Mouse (Mus musculus) embryo, embryonic 11.5 days (tissue): Measurements from ENCODE around the gene Ptk6.

Source experiments
- DNase-seq: peaks from one replicate; pipeline ENCODE4 v3.0.0-alpha.2; 2012; ENCODE audit warnings: low read depth, low spot score

Gene Ptk6

GRCm38 (mm10) chr2:181166469-181166868 lies 36.1 kb downstream of the Ptk6 start:
- no peak for DNase-seq

GRCm38 (mm10) chr2:181160821-181161220 lies 41.8 kb downstream of the Ptk6 start:
- no peak for DNase-seq

GRCm38 (mm10) chr2:181159771-181160170 lies 42.8 kb downstream of the Ptk6 start:
- no peak for DNase-seq

GRCm38 (mm10) chr2:181159091-181159514 lies 43.5 kb downstream of the Ptk6 start:
- DNase-seq: no peak

GRCm38 (mm10) chr2:181158471-181158870 lies 44.1 kb downstream of the Ptk6 start:
- no peak for DNase-seq

GRCm38 (mm10) chr2:181157716-181158302 lies 44.8 kb downstream of the Ptk6 start:
- no peak for DNase-seq

- DNase-seq: no peak
Observed at GRCm38 (mm10) chr2:181157180-181157579, 45.4 kb downstream of the Ptk6 start.

- no peak for DNase-seq
Observed at GRCm38 (mm10) chr2:181156248-181157121, 46.1 kb downstream of the Ptk6 start, which contains the start of gene Eef1a2. TSS of gene Eef1a2 (minus strand) at chr2:181157014.

GRCm38 (mm10) chr2:181155801-181156200 lies 46.8 kb downstream of the Ptk6 start:
- no peak for DNase-seq

- no peak for DNase-seq
Observed at GRCm38 (mm10) chr2:181154831-181155415, 47.7 kb downstream of the Ptk6 start.

GRCm38 (mm10) chr2:181154361-181154760 lies 48.2 kb downstream of the Ptk6 start:
- DNase-seq: no peak

- DNase-seq: no peak
Observed at GRCm38 (mm10) chr2:181153837-181154236, 48.8 kb downstream of the Ptk6 start.

- DNase-seq: no peak
Observed at GRCm38 (mm10) chr2:181153131-181153530, 49.5 kb downstream of the Ptk6 start.

- DNase-seq: no peak
Observed at GRCm38 (mm10) chr2:181152701-181153100, 49.9 kb downstream of the Ptk6 start.

GRCm38 (mm10) chr2:181150281-181150680 lies 52.3 kb downstream of the Ptk6 start:
- DNase-seq: no peak

- no peak for DNase-seq
Observed at GRCm38 (mm10) chr2:181148318-181148955, 54.2 kb downstream of the Ptk6 start.

- DNase-seq: no peak
Observed at GRCm38 (mm10) chr2:181147546-181148317, 54.9 kb downstream of the Ptk6 start.

GRCm38 (mm10) chr2:181146976-181147545 lies 55.5 kb downstream of the Ptk6 start:
- no peak for DNase-seq

GRCm38 (mm10) chr2:181144675-181145074 lies 57.9 kb downstream of the Ptk6 start:
- DNase-seq: no peak
